Mouse (Mus musculus) CD4-positive, CD25-positive, alpha-beta regulatory T cell, adult 4 months (primary cell): Measurements from ENCODE around the gene Ddx25. TPM values are rescaled to one million over a fixed set of nuclear protein-coding genes. Genes with fewer than 3 reads are reported as not detected.

ENCODE experiments used
- ATAC-seq: one replicate; pipeline ENCODE4 v1.8.0; 2017
- polyA plus RNA-seq, 2 experiments: library from polyadenylated mRNA; unstranded; fragments of 100-300 nt; shearing (Covaris generic); gene quantifications; one replicate each; pipeline ENCODE4 v1.2.1; 2017

The Ddx25 gene
- polyA plus RNA-seq, 2 experiments from 2014 or later, result 0.05 to 0.11 TPM

DNA sequence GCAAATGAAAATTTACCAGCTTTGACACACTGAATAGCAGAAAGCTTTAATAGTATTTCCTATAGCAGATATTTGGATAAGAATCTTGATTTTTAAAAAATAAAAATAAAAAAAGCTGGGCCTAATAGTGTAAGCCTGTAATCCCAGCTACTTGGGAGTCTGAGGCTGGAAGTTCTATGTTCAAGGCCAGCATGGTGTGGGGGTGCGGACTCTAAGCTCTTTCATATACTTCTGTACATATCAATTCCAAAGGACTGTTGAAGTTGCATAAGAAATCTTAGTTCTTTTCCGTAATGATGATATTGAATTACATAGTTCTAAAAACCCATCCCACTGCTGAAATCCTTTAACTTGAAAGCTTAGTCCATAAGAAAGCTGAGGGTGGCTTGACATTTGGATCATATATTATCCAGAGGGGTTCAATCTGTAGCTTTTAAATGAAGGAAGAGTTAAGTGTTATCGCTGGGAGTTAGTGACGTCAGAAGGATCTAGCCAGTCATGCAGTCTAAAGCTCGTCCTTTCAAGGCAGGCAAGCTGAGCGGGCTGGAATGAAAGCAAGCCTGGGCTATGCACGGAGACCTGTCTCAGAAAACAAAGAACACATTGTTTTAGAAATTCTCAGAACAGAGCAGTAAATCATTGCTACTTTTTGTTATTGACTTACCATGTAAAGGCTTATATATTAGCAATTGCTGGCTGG, 65.1 kb downstream of the Ddx25 start:
- no peak for ATAC-seq

DNA sequence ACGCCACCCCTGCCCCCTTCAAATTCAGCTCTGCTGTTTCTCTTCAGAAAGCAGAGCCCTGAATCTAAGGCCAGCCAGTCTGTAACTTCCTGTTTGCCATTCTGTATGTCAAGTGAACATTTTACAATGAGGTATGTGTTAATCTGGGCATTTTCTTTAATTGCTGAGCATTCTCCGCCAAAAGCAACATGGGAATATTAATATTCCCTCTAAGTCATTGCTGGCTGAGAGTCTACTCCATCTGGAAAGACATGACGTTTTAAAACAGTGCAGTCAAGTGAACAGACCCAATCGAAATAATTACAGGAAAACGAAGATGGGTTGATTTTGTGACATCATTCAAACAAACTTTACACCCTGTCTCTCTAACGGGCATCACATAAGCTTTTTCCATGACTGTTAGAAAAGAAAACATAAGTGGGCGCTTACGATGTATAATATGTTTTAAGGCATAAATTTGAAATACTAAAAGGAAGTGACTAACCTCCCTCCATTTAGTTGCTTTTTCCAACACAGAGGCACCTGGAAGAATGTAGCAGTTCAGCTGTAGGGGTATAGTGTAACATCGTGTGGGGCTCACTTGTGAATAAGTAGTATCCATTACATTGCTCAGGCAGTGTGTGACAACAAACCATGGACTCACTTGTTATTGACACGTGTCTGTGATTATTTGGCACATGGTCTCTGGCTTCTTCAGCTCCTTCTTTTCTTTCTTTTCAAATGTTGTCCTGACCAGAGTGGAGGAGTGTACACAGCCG, 67.0 kb downstream of the Ddx25 start:
- no peak for ATAC-seq

DNA sequence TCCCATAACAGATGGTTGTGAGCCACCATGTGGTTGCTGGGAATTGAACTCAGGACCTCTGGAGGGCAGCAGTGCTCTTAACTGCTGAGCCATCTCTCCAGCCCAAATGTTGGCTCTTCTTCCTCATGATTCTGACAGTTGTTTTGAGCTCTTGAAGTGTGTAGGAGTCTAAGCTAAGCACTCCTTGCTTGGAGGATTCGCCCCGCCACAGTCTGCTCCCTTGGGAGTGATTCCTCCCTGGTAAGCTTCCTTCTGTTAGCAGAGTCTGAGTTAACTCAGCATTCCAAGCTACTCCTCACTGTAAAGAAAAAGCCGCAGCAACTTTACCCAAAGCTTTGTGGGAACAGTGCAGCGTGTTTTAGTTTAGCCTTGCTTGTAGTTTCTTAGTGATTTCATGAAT, 69.8 kb downstream of the Ddx25 start:
- ATAC-seq, result no peak

Other genes starting within 250 kb of the Ddx25 start
- 1 to 10 TPM; 2.7 to 4.1 TPM for gene Cdon, start 137.4 kb downstream of the Ddx25 start, polyA plus RNA-seq
- gene Gm1113, start 40.3 kb downstream of the Ddx25 start, polyA plus RNA-seq, result not detected
- 10 to 100 TPM; 24.2 to 27.3 TPM for gene Pus3, start 67 bp upstream of the Ddx25 start, polyA plus RNA-seq
- gene Pate2, start 11.8 kb upstream of the Ddx25 start, polyA plus RNA-seq, result not detected
- 1 to 10 TPM; 4.4 to 7.4 TPM for gene Hyls1, start 11.9 kb upstream of the Ddx25 start, polyA plus RNA-seq
- not detected for gene Pate4, start 53.4 kb upstream of the Ddx25 start, polyA plus RNA-seq
- gene Pate3, start 89.7 kb upstream of the Ddx25 start, polyA plus RNA-seq, result not detected
- gene Pate1, start 128.9 kb upstream of the Ddx25 start, polyA plus RNA-seq, result under 1 TPM in 1 of 2 experiments, not detected in 1; 0.32 TPM
- gene Gm17677, start 182.5 kb upstream of the Ddx25 start, polyA plus RNA-seq, result not detected
- gene Gm17727, start 219.6 kb upstream of the Ddx25 start, polyA plus RNA-seq, result not detected
- not detected for gene Gm27235, start 231.6 kb upstream of the Ddx25 start, polyA plus RNA-seq
- gene D730048I06Rik, start 231.6 kb upstream of the Ddx25 start, polyA plus RNA-seq, result not detected